Mouse (Mus musculus) limb, embryonic 14.5 days (tissue): ENCODE measurements at regions not wholly inside any gene's neighbourhood (a gene's known extent, or its start where the extent isn't known, plus 50 kb on each side); places are given as distances from the start of the nearest gene placed in this dataset.

Experiments used
- ATAC-seq: fragments of 200-750 bp; cut with Nextera tagmentation; 2 replicates; pipeline ENCODE4 v1.8.0; 2017; ENCODE audit warnings: low read depth, moderate number of reproducible peaks, moderate TSS enrichment; ENCODE audit not compliant: low FRiP score
- DNase-seq: peaks from one replicate; pipeline ENCODE4 v3.0.0-alpha.2; 2015; ENCODE audit warnings: low spot score
- H3K27ac ChIP-seq: fragments of 300-500 bp; sonication (generic); replicated peaks from 2 replicates; pipeline ENCODE4 v1.5.1; 2014; ENCODE audit warnings: low read depth, mild to moderate bottlenecking, low read length, moderate library complexity, mixed read lengths
- H3K27me3 ChIP-seq: fragments of 300-500 bp; sonication (generic); 2 replicates; pipeline ENCODE4 v1.6.1; 2014; ENCODE audit warnings: low read length, mixed read lengths; ENCODE audit not compliant: control insufficient read depth, insufficient read depth
- H3K36me3 ChIP-seq: fragments of 300-500 bp; sonication (generic); 2 replicates; pipeline ENCODE4 v1.6.1; 2014; ENCODE audit warnings: mild to moderate bottlenecking, low read length, moderate library complexity, mixed read lengths; ENCODE audit not compliant: control insufficient read depth, insufficient read depth
- H3K4me1 ChIP-seq: fragments of 300-500 bp; sonication (generic); 2 replicates; pipeline ENCODE4 v1.6.1; 2014; ENCODE audit warnings: antibody characterized with exemption, low read length, mixed read lengths; ENCODE audit not compliant: control insufficient read depth, insufficient read depth
- H3K4me2 ChIP-seq: fragments of 300-500 bp; sonication (generic); replicated peaks from 2 replicates; pipeline ENCODE4 v1.6.1; 2014; ENCODE audit warnings: low read depth, mild to moderate bottlenecking, low read length, moderate library complexity; ENCODE audit not compliant: severe bottlenecking
- H3K4me3 ChIP-seq: fragments of 300-500 bp; sonication (generic); replicated peaks from 2 replicates; pipeline ENCODE4 v1.5.1; 2014; ENCODE audit warnings: low read length
- H3K9ac ChIP-seq: fragments of 300-500 bp; sonication (generic); 2 replicates; pipeline ENCODE4 v1.6.1; 2014; ENCODE audit warnings: mild to moderate bottlenecking, low read depth, low read length, moderate library complexity; ENCODE audit not compliant: severe bottlenecking
- H3K9me3 ChIP-seq: fragments of 300-500 bp; sonication (generic); 2 replicates; pipeline ENCODE4 v1.6.1; 2016; ENCODE audit warnings: low read length; ENCODE audit not compliant: control insufficient read depth
- POLR2A ChIP-seq: fragments of 200-500 bp; IDR thresholded peaks from 2 replicates; pipeline ENCODE4 v1.8.0; 2012; ENCODE audit warnings: inconsistent platforms, mild to moderate bottlenecking, moderate library complexity, borderline replicate concordance; ENCODE audit not compliant: insufficient read depth, insufficient read length; ENCODE audit errors: extremely low read depth
- WGBS: fragments of 180-500 bp; shearing (Covaris S2); extraction: QIAGEN DNeasy Blood & Tissue Kit; methylation state at CpG from one replicate; pipeline ENCODE4 v1.1.7; 2014; 5-methylcytosine and 5-hydroxymethylcytosine counted together

- no peak overlapping the region for H3K9ac ChIP-seq
- no peaks in the 10 kb centered on the region for H3K9me3 ChIP-seq
- WGBS, result 56% methylated on average over 6 of the region's 6 CpGs
- H3K27ac ChIP-seq, result no peak overlapping the region
- no peaks in the 10 kb centered on the region for H3K27me3 ChIP-seq
- no peaks in the 10 kb centered on the region for H3K36me3 ChIP-seq
- no peak overlapping the region for H3K4me2 ChIP-seq
- ATAC-seq (no peak), DNase-seq (no peak)
- TF ChIP-seq POLR2A, result no peak
- H3K4me1 ChIP-seq, result no peaks in the 10 kb centered on the region
- no peak overlapping the region for H3K4me3 ChIP-seq
These were observed 76.4 kb upstream of the 4933415F23Rik start for GRCm38 (mm10) chr1:23178335-23178974.

GRCm38 (mm10) chr1:23174022-23174421 is 72.0 kb upstream of the 4933415F23Rik start:
- H3K9me3 ChIP-seq, result no peaks in the 10 kb centered on the region
- no peak overlapping the region for H3K4me2 ChIP-seq
- H3K4me1 ChIP-seq, result no peaks in the 10 kb centered on the region
- H3K27ac ChIP-seq, result no peak overlapping the region
- H3K4me3 ChIP-seq, result no peak overlapping the region
- no peak overlapping the region for H3K9ac ChIP-seq
- DNase-seq, result no peak
- 83% methylated on average over 11 of the region's 11 CpGs for WGBS
- H3K27me3 ChIP-seq, result no peaks in the 10 kb centered on the region
- no peak for ATAC-seq
- no peak for TF ChIP-seq POLR2A
- no peaks in the 10 kb centered on the region for H3K36me3 ChIP-seq

GRCm38 (mm10) chr1:23173054-23173802 is 71.2 kb upstream of the 4933415F23Rik start:
- no peak for ATAC-seq
- Histone ChIP-seq H3K9ac (no peak overlapping the region), H3K4me3 (no peak overlapping the region), H3K4me2 (no peak overlapping the region), H3K27me3 (no peaks in the 10 kb centered on the region), H3K27ac (no peak overlapping the region), H3K36me3 (no peaks in the 10 kb centered on the region), H3K4me1 (no peaks in the 10 kb centered on the region), H3K9me3 (no peaks in the 10 kb centered on the region; the same call in 1 of the 2 replicates)
- TF ChIP-seq POLR2A, result no peak
- no peak for DNase-seq
- WGBS, result 61% methylated on average over 7 of the region's 7 CpGs

GRCm38 (mm10) chr1:23171336-23171735 is 69.3 kb upstream of the 4933415F23Rik start:
- 90% methylated on average over 2 of the region's 2 CpGs for WGBS

GRCm38 (mm10) chr1:23170711-23171110 is 68.7 kb upstream of the 4933415F23Rik start:
- no peak for DNase-seq

More at GRCm38 (mm10) chr1:23171336-23171735, 69.3 kb upstream of the 4933415F23Rik start:
- Histone ChIP-seq H3K4me2 (no peak overlapping the region), H3K9me3 (no peaks in the 10 kb centered on the region; the same call in 1 of the 2 replicates), H3K4me3 (no peak overlapping the region), H3K27ac (no peak overlapping the region), H3K36me3 (no peaks in the 10 kb centered on the region), H3K27me3 (no peaks in the 10 kb centered on the region), H3K9ac (no peak overlapping the region), H3K4me1 (no peaks in the 10 kb centered on the region)
- TF ChIP-seq POLR2A, result no peak
- ATAC-seq, result no peak
- DNase-seq, result no peak

More at GRCm38 (mm10) chr1:23170711-23171110, 68.7 kb upstream of the 4933415F23Rik start:
- no peaks in the 10 kb centered on the region for H3K27me3 ChIP-seq
- no peak for ATAC-seq
- H3K9ac ChIP-seq, result no peak overlapping the region
- no peaks in the 10 kb centered on the region for H3K4me1 ChIP-seq
- H3K36me3 ChIP-seq, result no peaks in the 10 kb centered on the region
- H3K27ac ChIP-seq, result no peak overlapping the region
- no peak overlapping the region for H3K4me3 ChIP-seq
- no peak for TF ChIP-seq POLR2A
- H3K4me2 ChIP-seq, result no peak overlapping the region
- H3K9me3 ChIP-seq, result no peaks in the 10 kb centered on the region; the same call in 1 of the 2 replicates
- WGBS, result 69% methylated on average over 2 of the region's 2 CpGs
